Mouse (Mus musculus): ENCODE results near the gene Mkrn3. TPM values are rescaled to one million over a fixed set of nuclear protein-coding genes. Genes with fewer than 3 reads are reported as not detected.

The Mkrn3 gene
- total and polyA plus RNA-seq, 3 experiments: not detected

- H3K9me3 ChIP-seq (replicated peaks; ENCODE audit: insufficient read depth, low read length): no peaks in the 10 kb centered on the region
- no peak overlapping the region for H3K4me3 ChIP-seq (ENCODE audit: control insufficient read depth in 1 of 2, insufficient read depth in 1 of 2, low read depth in 2 of 2, low read length in 2 of 2)
- H3K4me1 ChIP-seq (ENCODE audit: control insufficient read depth in 1 of 2, insufficient read depth in 2 of 2, low read length in 2 of 2): no peaks in the 10 kb centered on the region
- no peaks in the 10 kb centered on the region for H3K79me2 ChIP-seq (ENCODE audit: control insufficient read depth, insufficient read depth, low read length, poor library complexity)
- H3K36me3 ChIP-seq (ENCODE audit: control insufficient read depth in 1 of 2, insufficient read depth in 2 of 2, low read length in 2 of 2): no peaks in the 10 kb centered on the region
- no peak for DNase-seq (ENCODE audit: low read depth, low spot score)
- H3K9ac ChIP-seq (ENCODE audit: control insufficient read depth, low read depth, low read length, poor library complexity, severe bottlenecking): no peak overlapping the region
- H3K27me3 ChIP-seq (ENCODE audit: control insufficient read depth in 1 of 2, insufficient read depth in 2 of 2, low read length in 2 of 2): no peaks in the 10 kb centered on the region
- no peak overlapping the region for H3K27ac ChIP-seq (ENCODE audit: control insufficient read depth, low read depth, low read length)
- TF ChIP-seq HCFC1 (IDR thresholded peaks at IDR 0.05; ENCODE audit: low read depth, low read length) (no peak), MXI1 (IDR thresholded peaks at IDR 0.05; ENCODE audit: low read depth, low read length) (no peak), ZKSCAN1 (IDR thresholded peaks at IDR 0.05; ENCODE audit: low read depth, low read length) (no peak), TAL1 (IDR thresholded peaks at IDR 0.05; ENCODE audit: low read length) (no peak), SMC3 (IDR thresholded peaks at IDR 0.05; ENCODE audit: low read depth, low read length) (no peak), GABPA (IDR thresholded peaks at IDR 0.05; ENCODE audit: low read depth, low read length) (no peak), NELFE (IDR thresholded peaks at IDR 0.05; ENCODE audit: low read depth, low read length) (no peak), ZMIZ1 (IDR thresholded peaks at IDR 0.05; ENCODE audit: low read depth, low read length) (no peak), USF1 (IDR thresholded peaks at IDR 0.05; ENCODE audit: low read depth, low read length) (no peak), TBP (IDR thresholded peaks at IDR 0.05; ENCODE audit: low read depth, low read length) (no peak), GATA1 (IDR thresholded peaks at IDR 0.05; ENCODE audit: low read depth, low read length) (no peak), CHD2 (IDR thresholded peaks at IDR 0.05; ENCODE audit: low read length) (no peak), RCOR1 (IDR thresholded peaks at IDR 0.05; ENCODE audit: low read depth, low read length) (no peak), BHLHE40 (IDR thresholded peaks at IDR 0.05; ENCODE audit: borderline replicate concordance, low read depth, low read length) (no peak), MAZ (IDR thresholded peaks at IDR 0.05; ENCODE audit: low read depth, low read length) (no peak), MAFK (IDR thresholded peaks at IDR 0.05; ENCODE audit: borderline replicate concordance, low read depth, low read length) (no peak), RAD21 (IDR thresholded peaks at IDR 0.05; ENCODE audit: low read depth, low read length) (no peak), E2F4 (IDR thresholded peaks at IDR 0.05; ENCODE audit: borderline replicate concordance, low read depth, low read length) (no peak), EP300 (IDR thresholded peaks at IDR 0.05; ENCODE audit: low read depth in 1 of 2, low read length in 2 of 2) (no peak), SIN3A (IDR thresholded peaks at IDR 0.05; ENCODE audit: low read length) (no peak)
Observed at GRCm38 (mm10) chr7:62423210-62423609, 3.3 kb upstream of the Mkrn3 start.

GRCm38 (mm10) chr7:62420566-62420965 is 627 bp upstream of the Mkrn3 start:
- Histone ChIP-seq H3K9me3 (replicated peaks; ENCODE audit: insufficient read depth, low read length) (no peaks in the 10 kb centered on the region), H3K79me2 (ENCODE audit: control insufficient read depth, insufficient read depth, low read length, poor library complexity) (no peaks in the 10 kb centered on the region), H3K4me1 (ENCODE audit: control insufficient read depth in 1 of 2, insufficient read depth in 2 of 2, low read length in 2 of 2) (no peaks in the 10 kb centered on the region), H3K36me3 (ENCODE audit: control insufficient read depth in 1 of 2, insufficient read depth in 2 of 2, low read length in 2 of 2) (no peaks in the 10 kb centered on the region), H3K27me3 (ENCODE audit: control insufficient read depth in 1 of 2, insufficient read depth in 2 of 2, low read length in 2 of 2) (no peaks in the 10 kb centered on the region), H3K27ac (ENCODE audit: control insufficient read depth, low read depth, low read length) (no peak overlapping the region), H3K9ac (ENCODE audit: control insufficient read depth, low read depth, low read length, poor library complexity, severe bottlenecking) (no peak overlapping the region), H3K4me3 (ENCODE audit: control insufficient read depth in 1 of 2, insufficient read depth in 1 of 2, low read depth in 2 of 2, low read length in 2 of 2) (no peak overlapping the region)
- TF ChIP-seq NRF1 (IDR thresholded peaks at IDR 0.05; ENCODE audit: insufficient read depth, low read depth, low read length, poor library complexity, severe bottlenecking): no peak
- TF ChIP-seq TBP (IDR thresholded peaks at IDR 0.05; ENCODE audit: low read depth, low read length): no peak
- TF ChIP-seq RCOR1 (IDR thresholded peaks at IDR 0.05; ENCODE audit: low read depth, low read length): no peak
- TF ChIP-seq CTCF (IDR thresholded peaks at IDR 0.05 in 2 of 3, conservative IDR thresholded peaks at IDR 0.05 in 1 of 3; ENCODE audit: control insufficient read depth in 1 of 3, insufficient read depth in 1 of 3, low read depth in 2 of 3, low read length in 3 of 3, poor library complexity in 1 of 3, severe bottlenecking in 1 of 3): no peak
- TF ChIP-seq KAT2A (conservative IDR thresholded peaks at IDR 0.05; ENCODE audit: low read depth, low read length): no peak
- TF ChIP-seq CHD1 (IDR thresholded peaks at IDR 0.05; ENCODE audit: low read depth, low read length): no peak
- no peak for TF ChIP-seq ZKSCAN1 (IDR thresholded peaks at IDR 0.05; ENCODE audit: low read depth, low read length)
- TF ChIP-seq TAL1 (IDR thresholded peaks at IDR 0.05; ENCODE audit: low read length): no peak
- no peak for TF ChIP-seq RAD21 (IDR thresholded peaks at IDR 0.05; ENCODE audit: low read depth, low read length)
- no peak for TF ChIP-seq JUND (IDR thresholded peaks at IDR 0.05; ENCODE audit: low read depth, low read length)
- TF ChIP-seq MYC (IDR thresholded peaks at IDR 0.05; ENCODE audit: low read depth, low read length): no peak
- TF ChIP-seq POLR2A (IDR thresholded peaks at IDR 0.05; ENCODE audit: control insufficient read depth in 1 of 2, insufficient read depth in 1 of 2, low read depth in 1 of 2, low read length in 2 of 2, poor library complexity in 1 of 2): no peak
- DNase-seq (ENCODE audit: low read depth, low spot score): no peak
